Mouse (Mus musculus): Measurements from ENCODE around the gene Fam78a.
A peak's percentile ranks its signal among the peaks of the same experiment; 100 is the strongest.
"Not testable (repeated sequence)": the region's sequence is repeated elsewhere in the genome, so short reads cannot be mapped to it uniquely, and the experiment has no call there.

Gene Fam78a

DNA sequence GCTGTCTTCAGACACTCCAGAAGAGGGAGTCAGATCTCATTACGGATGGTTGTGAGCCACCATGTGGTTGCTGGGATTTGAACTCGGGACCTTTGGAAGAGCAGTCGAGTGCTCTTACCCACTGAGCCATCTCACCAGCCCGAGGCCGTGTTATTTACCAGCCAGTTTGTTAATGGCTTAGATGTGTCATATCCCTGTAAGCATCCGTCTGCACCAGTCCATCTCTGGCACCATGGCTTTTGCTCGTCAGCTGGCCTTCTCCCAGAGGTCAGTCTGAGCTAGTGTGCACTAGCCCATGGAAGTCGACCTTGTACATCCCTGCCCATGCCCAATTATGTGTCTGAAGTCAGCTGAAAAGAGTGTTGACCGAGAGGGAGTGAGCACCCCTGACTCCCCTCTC is 44.0 kb downstream of the Fam78a start:
- DNase-seq (ENCODE audit: low spot score), result not testable (repeated sequence)

DNA sequence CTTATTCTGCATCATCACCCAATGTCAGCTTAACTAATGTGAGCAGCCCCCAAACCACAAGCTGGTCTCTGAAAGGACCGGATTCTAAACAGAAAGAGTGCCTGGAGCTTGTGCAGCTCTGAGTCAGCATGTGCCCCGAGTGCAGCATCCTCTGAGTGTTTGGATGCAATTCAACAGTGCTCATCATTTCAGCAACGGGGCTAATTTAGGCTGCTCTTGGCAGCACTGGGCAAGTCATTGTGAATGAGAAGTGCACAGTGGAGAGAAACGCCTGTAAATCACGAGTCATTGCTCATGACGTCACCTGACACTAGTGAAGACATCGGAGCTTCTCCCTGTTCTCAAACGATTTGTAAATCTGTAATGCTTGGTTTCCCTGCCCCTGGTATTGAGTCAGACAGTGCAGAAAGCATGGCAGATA is 46.0 kb downstream of the Fam78a start:
- no peak for DNase-seq (ENCODE audit: low spot score)

DNA sequence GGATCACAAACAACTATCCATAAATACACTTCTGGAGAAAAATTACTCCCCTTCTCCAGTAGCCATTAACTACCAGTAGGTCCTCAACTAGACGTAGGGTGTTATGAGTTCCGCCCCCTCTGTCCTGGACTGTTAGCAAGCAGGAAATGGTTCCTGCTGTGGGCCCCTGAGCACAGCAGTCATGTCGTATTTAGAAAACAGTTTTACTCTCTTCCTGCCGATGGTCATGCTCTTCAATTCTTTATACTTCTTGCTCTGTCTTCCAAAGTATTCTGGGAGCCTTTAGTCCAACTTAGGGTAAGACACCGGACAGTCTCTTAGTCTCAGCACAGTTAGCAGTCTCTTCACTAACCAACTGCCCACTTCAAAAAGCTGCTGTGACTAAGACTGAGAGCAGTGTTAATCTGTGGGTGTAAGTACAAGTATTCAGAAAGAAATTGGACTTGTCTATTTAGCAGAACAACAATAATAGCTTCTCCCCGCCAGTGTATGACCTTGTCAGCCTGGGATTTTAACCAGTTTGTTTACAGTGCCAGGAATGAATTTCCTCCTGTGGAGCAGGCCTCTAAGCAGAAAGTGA is 47.3 kb downstream of the Fam78a start:
- no peak for DNase-seq (ENCODE audit: low spot score)

DNA sequence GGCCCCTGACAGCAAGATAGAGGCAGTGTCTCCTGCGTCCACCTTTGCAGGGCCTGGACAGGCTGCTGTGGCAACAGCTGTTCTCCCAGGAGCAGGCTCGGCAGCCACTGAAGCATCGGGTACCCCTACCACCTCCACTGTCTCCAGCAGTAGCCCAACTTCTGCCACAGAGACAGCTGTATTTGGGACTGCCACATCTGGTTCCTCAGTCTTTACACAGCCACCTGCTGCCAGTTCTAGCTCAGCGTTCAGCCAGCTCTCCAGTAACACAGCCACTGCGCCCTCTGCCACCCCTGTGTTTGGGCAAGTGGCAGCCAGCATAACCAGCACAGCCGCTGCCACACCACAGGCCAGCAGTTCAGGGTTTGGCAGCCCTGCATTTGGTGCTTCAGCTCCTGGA is 50.5 kb downstream of the Fam78a start:
- DNase-seq (ENCODE audit: low spot score), result no peak

DNA sequence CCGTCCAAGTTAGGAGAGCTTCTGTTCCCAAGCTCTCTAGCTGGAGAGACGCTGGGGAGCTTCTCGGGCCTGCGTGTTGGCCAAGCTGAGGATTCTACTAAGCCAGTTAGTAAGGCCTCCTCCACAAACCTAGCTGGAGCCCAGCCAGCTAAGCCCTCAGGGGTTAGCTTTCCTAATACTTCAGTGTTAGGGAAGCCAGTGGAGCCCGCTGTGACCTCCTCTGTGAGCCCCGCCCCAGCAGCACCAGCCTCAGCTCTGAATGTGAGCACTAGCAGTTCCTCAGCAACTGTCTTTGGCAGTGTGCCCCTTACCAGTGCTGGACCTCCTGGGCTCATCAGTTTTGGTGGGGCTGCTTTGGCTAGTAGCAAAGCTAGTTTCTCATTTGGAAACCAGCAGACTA is 51.2 kb downstream of the Fam78a start:
- peak; percentile 76 for DNase-seq (ENCODE audit: low spot score)

DNA sequence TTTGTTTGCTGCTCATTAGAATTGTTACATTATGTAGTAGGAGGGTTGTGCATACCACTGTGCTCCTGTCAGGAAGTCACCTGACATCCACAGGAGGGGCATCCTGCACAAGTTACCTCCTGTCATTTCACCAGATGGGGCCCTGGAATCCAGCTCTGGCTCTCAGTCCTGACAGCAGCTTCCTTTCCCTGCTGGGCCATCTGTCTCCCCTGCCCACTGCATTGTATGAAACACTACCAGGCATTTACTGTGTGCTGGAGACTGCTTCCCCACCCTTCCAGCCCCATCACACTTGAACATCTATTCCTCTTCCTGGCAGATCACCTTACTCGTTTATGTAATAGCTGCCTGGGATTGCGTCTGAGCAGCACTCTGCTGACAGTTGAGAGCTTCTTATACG is 55.0 kb downstream of the Fam78a start:
- no peak for DNase-seq (ENCODE audit: low spot score)

DNA sequence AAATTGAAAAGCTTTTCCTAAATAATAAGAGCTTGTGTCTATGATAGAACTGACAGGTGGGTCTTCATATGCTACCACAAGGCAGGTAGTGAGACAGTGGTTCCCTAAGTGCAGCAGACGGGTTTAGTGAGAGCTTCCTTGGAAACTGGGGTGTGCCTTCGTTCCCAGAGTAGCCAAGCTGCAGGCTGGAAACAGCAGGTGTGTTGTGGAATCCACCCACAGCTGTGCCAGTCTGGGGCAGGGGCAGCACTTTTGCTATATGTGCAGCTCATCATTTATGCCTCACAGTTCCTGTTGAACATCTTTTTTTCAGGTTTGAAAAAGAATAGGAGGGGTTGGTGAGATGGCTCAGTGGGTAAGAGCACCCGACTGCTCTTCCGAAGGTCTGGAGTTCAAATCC is 60.3 kb downstream of the Fam78a start:
- no peak for DNase-seq (ENCODE audit: low spot score)

DNA sequence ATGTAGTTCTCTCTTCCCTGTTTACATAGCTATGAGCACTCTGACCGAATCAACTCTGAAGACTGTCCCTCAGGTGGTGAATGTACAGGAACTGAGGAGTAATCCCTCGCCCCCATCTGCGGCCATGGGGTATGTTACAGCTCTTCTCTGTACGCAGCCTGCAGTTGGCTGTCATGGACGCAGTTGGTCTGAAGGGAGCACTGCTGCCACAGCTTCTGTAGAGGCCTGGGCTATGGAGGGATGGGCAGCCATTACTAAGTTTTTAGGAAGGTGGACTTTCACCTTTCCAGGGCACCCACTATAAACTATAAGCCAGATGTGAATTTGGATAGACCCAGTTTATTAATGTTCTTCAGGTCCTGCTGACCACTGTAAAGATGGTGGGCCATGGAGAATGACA is 64.4 kb downstream of the Fam78a start:
- no peak for DNase-seq (ENCODE audit: low spot score)

DNA sequence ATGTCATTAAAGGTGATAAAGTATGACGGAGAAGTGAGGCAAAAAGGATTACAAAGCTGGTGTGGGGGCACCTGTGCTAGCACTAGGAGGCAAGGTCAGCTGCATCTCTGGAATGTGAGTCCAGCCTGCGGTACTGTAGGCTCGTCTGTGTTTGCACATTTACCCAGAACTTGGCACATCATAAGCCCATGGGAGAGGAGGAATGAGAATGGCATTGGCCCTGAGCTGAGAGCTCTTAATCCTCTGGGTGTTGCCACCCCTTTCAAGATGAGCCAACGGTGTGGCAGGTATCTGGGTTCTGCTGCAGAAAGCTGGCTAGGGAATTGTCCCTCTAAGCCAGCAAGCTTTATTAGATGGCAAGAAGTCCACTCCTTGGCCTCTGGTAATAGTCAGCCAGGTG is 65.0 kb downstream of the Fam78a start:
- DNase-seq (ENCODE audit: low spot score), result no peak

DNA sequence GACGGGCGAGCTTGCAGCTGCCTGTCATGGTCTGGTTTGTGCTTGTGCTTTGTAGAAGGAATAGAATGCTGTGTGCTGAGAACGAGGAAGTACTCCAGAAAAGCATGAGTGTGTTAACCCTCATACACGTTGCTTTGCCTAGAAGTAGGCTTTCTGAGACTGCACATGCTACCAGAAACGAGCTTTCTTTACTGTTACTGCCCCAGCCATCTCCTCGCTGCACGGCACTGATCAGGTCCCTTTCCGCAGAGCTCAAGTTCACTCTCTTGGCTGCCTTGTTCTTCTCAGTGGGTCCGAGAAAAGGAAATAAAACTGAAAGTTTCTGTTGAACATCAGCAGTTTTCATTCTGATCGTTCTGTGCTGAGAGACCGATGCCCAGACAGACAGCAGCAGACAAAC is 75.9 kb downstream of the Fam78a start:
- no peak for DNase-seq (ENCODE audit: low spot score)

DNA sequence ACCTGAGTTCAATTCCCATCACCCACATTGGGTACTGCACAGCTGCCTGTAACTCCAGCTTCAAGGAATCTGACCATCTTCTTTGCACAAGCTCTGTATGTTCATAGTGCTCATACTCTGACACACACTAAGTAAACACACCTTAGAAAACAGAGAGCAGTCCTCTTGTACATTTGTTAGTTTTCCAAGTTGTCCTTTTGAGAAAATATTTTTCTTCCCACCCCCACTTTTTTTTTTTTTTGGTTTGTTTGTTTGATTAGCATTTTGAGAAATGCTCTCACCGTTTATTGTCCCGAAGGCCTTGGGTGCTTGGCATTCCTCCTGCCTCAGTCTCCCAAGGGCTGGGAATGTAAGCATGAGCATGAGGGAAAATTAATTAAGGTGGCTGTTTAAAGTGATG is 76.3 kb downstream of the Fam78a start:
- no peak for DNase-seq (ENCODE audit: low spot score)
